Mouse (Mus musculus) kidney, postnatal 4 days (tissue): Measurements from ENCODE around the gene Rap2c.

Source experiments
- DNase-seq, 2 experiments: peaks; one replicate each; pipeline ENCODE4 v3.0.0; 2021; ENCODE audit warnings: mixed read lengths in 2 of 2

Rap2c gene

DNA sequence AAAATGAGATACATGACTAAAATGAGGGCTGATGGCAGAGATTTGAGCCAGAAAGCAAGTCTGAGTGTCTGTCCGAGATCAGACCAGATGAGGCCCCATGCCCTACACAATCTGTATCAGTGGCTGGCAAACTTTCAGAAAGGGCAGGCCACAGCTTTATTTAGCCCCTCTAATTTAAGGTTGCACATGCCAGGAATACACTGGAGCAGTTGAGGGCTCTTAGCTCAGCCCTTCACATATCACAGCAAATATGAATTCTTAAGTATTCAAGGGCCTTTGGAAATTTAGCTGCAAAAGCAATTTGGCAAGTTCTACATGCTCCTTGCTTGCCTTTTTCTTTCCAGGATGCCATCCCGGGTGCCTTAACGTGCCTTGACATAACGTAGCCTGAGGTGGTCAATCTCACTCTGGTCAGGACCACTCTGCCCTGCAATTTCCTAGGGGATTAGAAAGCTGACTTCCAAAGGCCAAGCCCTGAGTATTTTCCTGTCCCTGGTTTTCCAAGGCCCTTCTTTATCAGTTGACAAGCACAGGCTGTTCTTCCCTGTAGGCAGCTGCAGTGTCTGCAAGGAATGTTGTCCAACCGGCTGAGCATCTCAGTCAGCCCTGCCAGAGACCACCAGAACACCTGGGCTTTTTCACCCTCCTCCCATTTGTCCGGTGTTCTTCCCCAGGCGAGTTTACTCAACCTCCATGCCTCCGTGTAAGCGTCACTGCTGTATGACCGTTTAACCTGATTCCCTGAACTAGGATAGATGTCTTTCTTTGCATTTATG, 49.5 kb downstream of the Rap2c start:
- no peak for DNase-seq

DNA sequence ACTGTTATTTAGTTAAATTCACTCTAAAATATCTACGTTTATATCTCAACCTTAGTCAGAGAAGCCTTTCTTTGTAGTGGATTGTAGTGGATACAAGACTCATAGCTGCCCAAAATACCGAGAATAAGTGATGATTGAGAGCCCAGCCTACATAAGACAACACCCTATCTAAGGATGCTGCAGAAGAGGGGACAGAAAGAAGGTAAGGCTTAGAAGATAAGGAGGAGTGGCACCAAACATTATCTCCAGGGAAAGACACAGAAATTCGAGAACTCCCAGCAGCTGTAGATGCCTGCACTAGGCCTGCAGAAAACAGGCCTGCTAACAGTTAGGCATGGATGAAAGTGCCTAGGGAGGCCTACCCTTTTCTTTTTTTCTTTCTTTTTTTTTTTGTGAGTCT, 52.7 kb downstream of the Rap2c start:
- DNase-seq = no peak

DNA sequence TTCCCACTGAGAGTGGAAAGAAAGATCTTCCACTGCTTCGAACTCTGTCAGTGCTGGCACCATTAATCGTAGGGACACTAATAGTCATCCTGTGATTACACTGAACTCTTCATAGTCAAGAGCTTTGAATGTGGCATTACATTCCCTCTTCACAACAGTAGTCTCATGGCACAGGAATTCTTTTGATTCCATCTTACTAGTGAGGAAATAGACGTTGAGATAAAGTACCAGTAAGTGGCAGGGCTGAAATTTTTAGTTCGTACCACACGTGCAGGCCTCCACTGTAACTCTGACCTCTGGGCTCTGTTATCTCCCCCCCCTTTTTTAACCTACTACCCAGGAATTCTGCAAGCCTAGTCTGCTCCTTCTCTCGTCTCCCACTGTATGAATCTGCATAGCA, 54.9 kb downstream of the Rap2c start:
- DNase-seq = no peak
